Mouse (Mus musculus) kidney, embryonic 14.5 days (tissue): Measurements from ENCODE around the gene Fbxo10. TPM values are rescaled to one million over a fixed set of nuclear protein-coding genes. Genes with fewer than 3 reads are reported as not detected.

Experiments
- ATAC-seq: fragments of 200-750 bp; cut with Nextera tagmentation; 2 replicates; pipeline ENCODE4 v1.8.0; 2017; ENCODE audit warnings: moderate number of reproducible peaks, mild to moderate bottlenecking, moderate TSS enrichment, moderate library complexity; ENCODE audit not compliant: low FRiP score, low TSS enrichment
- H3K27ac ChIP-seq: fragments of 300-500 bp; sonication (generic); 2 replicates; pipeline ENCODE4 v1.5.1; 2014; ENCODE audit warnings: low read depth, mild to moderate bottlenecking, low read length, moderate library complexity, mixed read lengths
- H3K27me3 ChIP-seq: fragments of 300-500 bp; sonication (generic); 2 replicates; pipeline ENCODE4 v1.6.1; 2014; ENCODE audit warnings: mild to moderate bottlenecking, low read length; ENCODE audit not compliant: control insufficient read depth, insufficient read depth
- H3K36me3 ChIP-seq: fragments of 300-500 bp; sonication (generic); 2 replicates; pipeline ENCODE4 v1.6.1; 2014; ENCODE audit warnings: low read length, mixed read lengths; ENCODE audit not compliant: control insufficient read depth, insufficient read depth
- H3K4me1 ChIP-seq: fragments of 300-500 bp; sonication (generic); 2 replicates; pipeline ENCODE4 v1.6.1; 2014; ENCODE audit warnings: low read length, mixed read lengths; ENCODE audit not compliant: control insufficient read depth, insufficient read depth
- H3K4me2 ChIP-seq: fragments of 300-500 bp; sonication (generic); replicated peaks from 2 replicates; pipeline ENCODE4 v1.6.1; 2014; ENCODE audit warnings: low read depth, mild to moderate bottlenecking, low read length
- H3K4me3 ChIP-seq: fragments of 300-500 bp; sonication (generic); 2 replicates; pipeline ENCODE4 v1.5.1; 2014; ENCODE audit warnings: mild to moderate bottlenecking, low read length
- H3K9ac ChIP-seq: fragments of 300-500 bp; sonication (generic); 2 replicates; pipeline ENCODE4 v1.6.1; 2014; ENCODE audit warnings: low read depth, mild to moderate bottlenecking, low read length, moderate library complexity
- H3K9me3 ChIP-seq: fragments of 300-500 bp; sonication (generic); 2 replicates; pipeline ENCODE4 v1.6.1; 2016; ENCODE audit warnings: low read length; ENCODE audit not compliant: control insufficient read depth
- WGBS: fragments of 180-500 bp; shearing (Covaris S2); extraction: QIAGEN DNeasy Blood & Tissue Kit; methylation state at CpG from one replicate; pipeline ENCODE4 v1.1.7; 2014; 5-methylcytosine and 5-hydroxymethylcytosine counted together
- polyA plus RNA-seq: library from polyadenylated mRNA; unstranded; fragments of >200 nt; fragmentation: Nextera tagmentation; extraction: Ambion mirVana; gene quantifications from 2 replicates; pipeline ENCODE4 v1.2.1, GENCODE M21; 2014

Fbxo10 gene
- polyA plus RNA-seq, 1 experiment from 2014 or later: 11.9 TPM

DNA sequence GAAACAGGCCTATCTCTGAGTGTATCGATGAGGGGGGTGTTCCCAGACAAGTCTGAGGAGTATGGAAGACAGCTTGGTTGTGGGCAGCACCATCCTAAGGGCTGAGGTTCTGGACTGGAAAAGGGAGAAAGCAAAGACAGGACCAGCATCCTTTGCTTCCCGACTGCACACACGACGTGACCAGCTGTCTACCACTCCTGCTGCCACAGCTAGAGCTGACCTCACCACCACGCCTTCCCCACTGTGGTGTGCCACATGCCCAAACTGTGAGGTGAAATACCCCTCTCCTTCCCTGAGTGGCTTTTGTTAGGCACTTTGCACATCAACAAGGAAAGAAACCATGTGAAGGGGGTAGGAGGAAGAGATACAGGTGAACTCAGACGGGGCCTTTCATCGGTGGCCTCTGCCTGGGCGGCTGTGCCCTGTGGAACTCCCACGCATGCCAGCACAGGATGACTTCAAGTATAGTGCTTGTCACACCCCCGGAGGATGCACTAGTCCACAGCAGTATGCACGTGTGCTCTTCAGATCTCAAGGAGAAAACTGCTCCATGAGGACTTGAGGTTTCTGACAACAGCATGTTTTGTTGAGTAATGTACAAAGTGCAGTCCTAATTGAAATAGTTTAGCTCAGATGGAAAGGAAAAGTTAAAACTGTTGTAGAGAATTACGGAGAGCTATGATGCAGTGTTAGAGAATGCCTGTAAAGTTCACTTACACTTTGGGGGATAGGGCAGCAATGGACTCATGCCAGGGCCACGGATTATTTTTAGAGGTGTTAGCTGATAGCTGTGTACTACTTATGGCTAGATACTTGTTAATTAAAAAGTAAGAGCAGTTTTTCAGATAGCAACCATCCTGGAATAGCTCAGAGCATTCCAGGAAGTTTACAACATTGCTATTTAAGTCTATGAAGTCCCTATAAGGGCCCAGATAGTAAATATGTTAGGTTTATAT lies 46.7 kb downstream of the Fbxo10 start:
- no peaks in the 10 kb centered on the region for H3K9me3 ChIP-seq
- H3K27ac ChIP-seq: no peak overlapping the region
- no peak overlapping the region for H3K4me3 ChIP-seq
- no peak overlapping the region for H3K4me2 ChIP-seq
- ATAC-seq: no peak
- H3K36me3 ChIP-seq: peaks cover 40% of the 10 kb centered on the region
- no peak overlapping the region for H3K9ac ChIP-seq
- 76% methylated on average over 13 of the region's 13 CpGs for WGBS
- H3K4me1 ChIP-seq: no peaks in the 10 kb centered on the region
- H3K27me3 ChIP-seq: no peaks in the 10 kb centered on the region

DNA sequence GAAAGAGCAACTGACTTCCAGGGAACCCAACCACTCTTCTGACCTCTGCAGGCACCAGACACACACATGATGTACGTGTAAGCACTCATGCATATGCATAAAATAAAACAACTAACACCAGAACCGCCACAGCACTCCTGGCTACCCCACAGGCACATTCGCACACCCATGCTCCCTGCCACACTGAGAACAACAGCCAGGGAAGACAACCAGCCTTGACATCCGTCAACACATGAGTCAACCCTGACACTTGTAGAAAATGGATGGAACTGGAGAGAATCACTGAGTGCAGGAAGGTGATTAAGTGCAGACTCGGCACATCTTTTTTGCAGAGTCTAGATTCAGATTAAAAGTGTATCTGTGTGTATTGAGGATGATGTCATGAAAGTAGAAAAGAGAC lies 47.8 kb downstream of the Fbxo10 start:
- 89% methylated on average over 5 of the region's 5 CpGs for WGBS

DNA sequence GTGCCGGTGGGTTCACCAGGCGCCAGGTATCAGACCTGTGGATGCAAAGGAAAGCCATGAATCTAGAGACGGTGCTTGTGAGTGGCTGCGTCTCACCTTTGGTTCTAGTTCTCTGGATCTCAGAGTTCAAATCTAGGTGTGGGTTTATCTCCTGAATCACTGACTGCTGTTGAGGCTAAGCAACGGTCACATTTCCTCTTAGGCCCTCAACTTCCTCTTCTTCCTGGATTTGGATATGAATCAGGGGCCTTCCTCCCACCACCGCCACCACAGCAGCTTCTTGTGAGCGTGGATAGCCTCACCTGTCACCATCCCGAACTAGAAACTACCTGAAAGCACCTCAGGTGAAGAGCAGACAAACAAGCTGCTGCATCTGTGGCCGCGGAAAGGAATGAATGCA lies 48.4 kb downstream of the Fbxo10 start:
- no peak overlapping the region for H3K27ac ChIP-seq
- H3K4me2 ChIP-seq: no peak overlapping the region
- no peaks in the 10 kb centered on the region for H3K4me1 ChIP-seq
- H3K36me3 ChIP-seq: peaks cover 51% of the 10 kb centered on the region
- 91% methylated on average over 10 of the region's 10 CpGs for WGBS
- H3K9me3 ChIP-seq: no peaks in the 10 kb centered on the region
- no peak for ATAC-seq
- no peaks in the 10 kb centered on the region for H3K27me3 ChIP-seq
- H3K9ac ChIP-seq: no peak overlapping the region
- no peak overlapping the region for H3K4me3 ChIP-seq

More for the DNA sequence above, 47.8 kb downstream of the Fbxo10 start:
- Histone ChIP-seq H3K9ac (no peak overlapping the region), H3K4me3 (no peak overlapping the region), H3K27ac (no peak overlapping the region), H3K4me1 (no peaks in the 10 kb centered on the region), H3K27me3 (no peaks in the 10 kb centered on the region), H3K9me3 (no peaks in the 10 kb centered on the region), H3K4me2 (no peak overlapping the region), H3K36me3 (peaks cover 52% of the 10 kb centered on the region)
- no peak for ATAC-seq

DNA sequence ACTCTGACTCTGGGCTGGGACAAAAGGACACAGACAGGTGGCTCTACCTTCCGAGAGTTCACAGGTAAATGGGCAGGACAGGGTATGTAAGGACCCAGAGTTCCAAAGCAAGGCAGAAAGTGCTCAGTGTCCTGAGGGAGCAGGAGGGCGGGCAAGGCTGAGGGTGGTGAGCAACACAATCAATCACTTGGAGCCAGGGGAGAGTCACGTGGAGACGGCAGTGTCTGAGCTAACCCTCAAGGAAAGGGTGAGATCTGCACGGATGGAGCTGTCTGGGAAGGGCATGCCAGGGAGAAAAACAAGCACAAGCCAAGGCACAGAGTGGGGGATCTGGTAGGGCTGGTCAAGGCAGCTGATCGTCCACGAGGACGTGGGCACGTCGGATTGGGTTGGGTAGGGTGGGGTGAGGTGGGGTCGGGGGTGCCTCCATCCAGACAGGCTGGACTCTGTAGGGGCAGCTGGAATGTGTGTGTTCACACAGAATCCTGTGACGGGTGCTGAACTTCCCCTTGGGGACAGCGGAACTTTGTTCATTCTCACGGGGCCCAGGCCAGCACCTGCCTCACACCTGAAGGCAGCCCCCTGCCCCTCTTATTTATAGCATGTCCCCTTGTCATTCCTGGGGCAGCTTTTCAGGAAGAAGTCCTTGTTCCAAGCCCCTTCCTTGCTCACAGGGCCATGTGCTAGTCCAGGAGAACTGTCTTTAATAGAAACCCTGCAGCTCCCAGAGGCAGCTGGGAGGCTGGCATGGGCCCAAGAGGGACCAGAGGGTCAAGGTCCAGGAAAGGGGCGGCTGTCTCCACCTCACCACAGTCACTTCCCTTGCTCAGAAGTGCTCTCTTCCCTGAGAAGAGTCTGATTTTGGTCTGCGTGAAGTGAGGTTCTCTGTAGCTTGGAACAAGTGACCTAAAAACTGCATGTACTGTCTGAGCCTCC lies 49.4 kb downstream of the Fbxo10 start:
- H3K4me1 ChIP-seq: no peaks in the 10 kb centered on the region
- 0 out of 2 replicates have a peak, but pooled peaks have one; percentile 10 for ATAC-seq
- no peak overlapping the region for H3K9ac ChIP-seq
- H3K9me3 ChIP-seq: no peaks in the 10 kb centered on the region
- H3K27me3 ChIP-seq: no peaks in the 10 kb centered on the region
- H3K4me3 ChIP-seq: no peak overlapping the region
- 71% methylated on average over 16 of the region's 16 CpGs for WGBS
- peaks cover 52% of the 10 kb centered on the region for H3K36me3 ChIP-seq
- H3K27ac ChIP-seq: no peak overlapping the region
- H3K4me2 ChIP-seq: no peak overlapping the region

DNA sequence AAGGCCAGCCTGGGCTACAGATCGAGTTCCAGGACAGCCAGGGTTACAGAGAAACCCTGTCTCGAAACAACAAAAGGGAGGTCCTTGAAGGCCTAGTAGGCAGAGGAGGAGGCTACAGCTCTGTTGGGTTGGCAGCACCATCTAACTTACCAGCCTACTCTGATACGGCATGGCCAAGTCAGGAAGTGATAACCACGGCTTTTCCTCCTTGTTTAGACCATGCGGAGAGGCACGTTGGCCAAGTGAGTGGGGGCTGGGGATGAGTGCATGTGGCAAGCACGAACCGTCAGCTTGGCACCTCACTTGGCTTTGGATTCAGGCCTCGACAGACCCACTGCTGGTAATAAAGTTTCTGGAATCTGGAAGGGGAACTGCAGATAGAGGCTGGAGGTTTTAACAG lies 51.8 kb downstream of the Fbxo10 start:
- Histone ChIP-seq H3K27me3 (no peaks in the 10 kb centered on the region), H3K4me2 (no peak overlapping the region)
- 90% methylated on average over 9 of the region's 9 CpGs for WGBS

DNA sequence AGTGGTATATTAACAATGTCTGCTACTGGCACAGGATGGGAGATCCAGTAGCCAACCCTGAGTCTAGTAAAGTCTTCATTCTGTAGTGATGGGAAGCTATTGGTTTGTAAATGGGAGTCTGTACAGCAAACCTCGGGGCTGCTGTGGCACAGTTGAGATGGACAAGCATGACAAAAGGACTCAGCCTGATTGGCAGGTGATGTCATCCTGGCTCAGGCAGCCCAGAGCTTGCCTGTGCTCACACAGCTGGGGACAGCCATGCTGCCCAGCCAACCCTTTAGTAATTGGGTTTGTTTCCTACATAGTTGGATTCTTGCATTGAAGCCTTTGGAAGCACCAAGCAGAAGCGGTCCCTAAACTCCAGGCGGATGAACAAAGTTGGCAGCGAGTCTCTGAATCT lies 57.9 kb downstream of the Fbxo10 start:
- no peaks in the 10 kb centered on the region for H3K9me3 ChIP-seq
- no peak for ATAC-seq
- WGBS: 97% methylated on average over 4 of the region's 4 CpGs
- no peaks in the 10 kb centered on the region for H3K27me3 ChIP-seq
- H3K27ac ChIP-seq: no peak overlapping the region
- H3K36me3 ChIP-seq: peaks cover 44% of the 10 kb centered on the region
- no peak overlapping the region for H3K4me2 ChIP-seq
- no peaks in the 10 kb centered on the region for H3K4me1 ChIP-seq
- H3K9ac ChIP-seq: no peak overlapping the region
- H3K4me3 ChIP-seq: no peak overlapping the region

More for the DNA sequence above, 51.8 kb downstream of the Fbxo10 start:
- H3K9me3 ChIP-seq: no peaks in the 10 kb centered on the region
- no peak for ATAC-seq
- no peaks in the 10 kb centered on the region for H3K4me1 ChIP-seq
- no peak overlapping the region for H3K4me3 ChIP-seq
- no peak overlapping the region for H3K9ac ChIP-seq
- no peak overlapping the region for H3K27ac ChIP-seq
- peaks cover 62% of the 10 kb centered on the region for H3K36me3 ChIP-seq

DNA sequence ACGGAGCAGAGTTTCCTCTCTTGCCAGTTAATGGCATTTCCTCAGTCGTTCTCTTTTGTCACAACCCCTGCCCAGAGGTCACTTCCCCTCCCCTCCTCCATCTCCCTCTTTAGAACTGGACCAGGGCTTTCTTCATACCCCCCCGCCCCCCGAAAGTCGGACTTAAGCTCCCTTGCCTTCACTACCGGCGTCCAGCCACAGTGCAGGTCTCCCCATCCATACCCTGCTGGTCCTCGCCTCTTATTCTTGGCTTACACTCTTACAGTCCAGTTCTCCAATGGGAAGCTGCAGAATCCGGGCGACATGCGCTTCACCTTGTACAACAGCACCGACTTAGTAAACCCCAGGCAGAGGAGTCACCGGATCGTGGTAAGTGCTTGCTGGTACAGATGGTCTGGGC lies 65.4 kb downstream of the Fbxo10 start:
- Histone ChIP-seq H3K27me3 (no peaks in the 10 kb centered on the region), H3K4me3 (peak overlapping the region; percentile 73), H3K4me1 (peaks cover 9% of the 10 kb centered on the region; the same call in 1 of the 2 replicates), H3K36me3 (peaks cover 8% of the 10 kb centered on the region; the same call in 1 of the 2 replicates), H3K4me2 (peak overlapping the region; percentile 70), H3K27ac (no peak overlapping the region), H3K9ac (peak overlapping the region; percentile 67), H3K9me3 (no peaks in the 10 kb centered on the region)
- 0 out of 2 replicates have a peak, but pooled peaks have one; percentile 39 for ATAC-seq
- 1% methylated on average over 14 of the region's 14 CpGs for WGBS

DNA sequence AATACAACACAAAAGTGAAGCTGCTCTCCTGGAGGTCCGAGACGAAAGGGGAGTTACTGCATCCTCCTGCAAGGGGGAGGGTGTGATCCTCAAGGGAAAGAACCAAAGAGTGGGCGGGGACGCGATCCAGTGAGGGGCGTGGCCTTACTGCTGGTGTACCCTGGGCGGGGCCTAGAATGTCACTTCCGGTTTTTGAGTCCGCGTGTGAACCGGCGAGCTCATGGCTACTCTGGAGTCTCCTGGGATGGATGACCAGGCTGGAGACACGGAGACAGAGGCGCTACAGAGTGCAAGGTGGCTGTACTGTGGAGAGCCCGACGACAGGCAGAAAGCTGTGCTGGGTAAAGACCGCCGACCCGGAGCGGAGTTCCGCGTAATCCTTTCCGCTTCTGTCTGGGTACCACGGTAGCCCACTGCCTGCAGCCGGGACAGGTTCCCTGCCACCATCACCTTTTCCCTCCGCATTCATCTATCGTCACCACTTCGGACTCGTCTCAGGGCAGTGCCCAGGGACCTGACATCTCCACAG lies 65.9 kb downstream of the Fbxo10 start, which contains the start of gene Polr1e:
Gene Polr1e (plus strand): TSS at position 132 of the 529 bp plus-strand sequence.
- H3K27ac ChIP-seq: no peak within 1 kb of the TSS
- ATAC-seq: peak; percentile 91
- peak within 1 kb of the TSS; percentile 67 for H3K9ac ChIP-seq
- no peaks in the 10 kb centered on the region for H3K27me3 ChIP-seq
- H3K9me3 ChIP-seq: no peaks in the 10 kb centered on the region
- H3K4me3 ChIP-seq: peak within 1 kb of the TSS; percentile 73
- peaks cover 11% of the 10 kb centered on the region; the same call in 1 of the 2 replicates for H3K4me1 ChIP-seq
- H3K4me2 ChIP-seq: peak within 1 kb of the TSS; percentile 70
- peaks cover 4% of the 10 kb centered on the region; the same call in 1 of the 2 replicates for H3K36me3 ChIP-seq
- 0% methylated on average over 29 of the region's 29 CpGs for WGBS
